Mouse (Mus musculus) megakaryocyte, embryonic 14.5 days (primary cell): ENCODE measurements around the gene Asl.

Experiments used
- FLI1 ChIP-seq: IDR thresholded peaks from 2 replicates; pipeline ENCODE4 v1.6.1; 2012; ENCODE audit warnings: low read length, inconsistent platforms, mixed read lengths
- GATA1 ChIP-seq: IDR thresholded peaks from 3 replicates; pipeline ENCODE4 v1.6.1; 2012; ENCODE audit warnings: mixed read lengths, low read length, inconsistent platforms, borderline replicate concordance

DNA sequence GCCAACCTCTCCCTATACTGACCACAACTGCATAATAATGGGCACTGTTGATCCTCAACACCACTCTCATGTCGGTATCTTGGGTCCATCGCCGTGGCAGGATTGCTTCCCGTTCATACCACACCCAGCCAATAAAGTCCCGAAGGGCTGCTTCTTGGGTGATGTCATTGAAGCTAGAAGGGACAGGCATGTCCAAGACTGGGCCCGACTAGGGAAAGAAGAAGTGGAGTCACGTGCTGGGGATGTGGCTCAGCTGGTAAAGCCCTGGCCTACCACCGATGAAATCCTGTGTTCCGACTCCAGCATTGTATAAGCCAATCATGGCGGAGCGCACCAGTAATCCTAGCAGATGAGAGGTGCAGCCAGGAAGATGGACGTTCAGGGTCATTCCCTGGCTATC lies 28.3 kb downstream of the Asl start:
- TF ChIP-seq GATA1 (no peak), FLI1 (no peak)
